ENCODE assay signal across 8 mouse cellular contexts in genomic region chr13:97099187-97099852, GRCm38 (mm10). TPM values are rescaled to one million over a fixed set of nuclear protein-coding genes. Genes with fewer than 3 reads are reported as not detected.
DNase-seq lines count a peak whose midpoint lies in the region; ATAC-seq lines count a peak whose summit lies in the region.

Gm6169 (minus strand) TSS chr13:97099237.

- H3K36me3 ChIP-seq in splenic B cell, adult 2 months (ENCODE audit: control insufficient read depth, insufficient read depth, low read length, poor library complexity, severe bottlenecking) = no peaks in the 10 kb centered on the region

- H3K27me3 ChIP-seq in splenic B cell, adult 2 months (ENCODE audit: control insufficient read depth, insufficient read depth, low read length, poor library complexity, severe bottlenecking) = no peaks in the 10 kb centered on the region

- ATAC-seq in megakaryocyte, adult 5-6 weeks (ENCODE audit: poor library complexity, severe bottlenecking) = peak; percentile 68

- intact Hi-C loops in gastrocnemius, postnatal 14 days (cut with DNase I; ENCODE audit: low total_unique reads) = no loop called here
- intact Hi-C loops in gastrocnemius, postnatal 36 days (cut with DNase I) = no loop called here

- DNase-seq in gastrocnemius, postnatal 14 days = peak; percentile 19
- no peak for DNase-seq in gastrocnemius, postnatal 36 days
- peak; percentile 81 for DNase-seq in NIH3T3 (ENCODE audit: low read depth)
- DNase-seq in cerebellum, adult 9-10 months = peak; percentile 52
- DNase-seq in frontal cortex, postnatal 10 days (ENCODE audit: low spot score in 2 of 2) = peak; percentile 38 to 51
- DNase-seq in layer of hippocampus, adult 8-10 months (ENCODE audit: low spot score in 2 of 2) = peak; percentile 38 to 66
- peak; percentile 29 for DNase-seq in splenic B cell, adult 2 months (ENCODE audit: low read depth, low spot score)

RNA-seq across cellular contexts. Expression of gene Gm6169, which starts in this region (rescaled TPM):
- 1 to 10 TPM in 1 of 2 experiments, not detected in 1; 8.9 TPM for total RNA-seq in gastrocnemius, postnatal 14 days (2021)
- total RNA-seq in gastrocnemius, postnatal 36 days (2021) = 1 to 10 TPM in 1 of 2 experiments, not detected in 1; 1.1 TPM
- total RNA-seq in layer of hippocampus, adult 8-10 months (2022) = under 1 TPM in 2 of 4 experiments, not detected in 2; 0.43 to 0.87 TPM
- total RNA-seq in megakaryocyte, adult 5-6 weeks (2015) = 37.0 and 37.2 TPM in 2 replicates
- 7.2 and 8.5 TPM in 2 replicates for total RNA-seq in megakaryocyte, adult 5-6 weeks (2017)

Comparison
In these comparisons a context has a peak if more than half of its experiments do, and no peak if none do; other contexts are left out.
1. DNase-seq: peak in gastrocnemius, postnatal 14 days (single experiment), NIH3T3 (single experiment), cerebellum, adult 9-10 months (single experiment), frontal cortex, postnatal 10 days (2 of 2) and splenic B cell, adult 2 months (single experiment); none in gastrocnemius, postnatal 36 days (0 of 2).
2. Peak in DNase-seq in layer of hippocampus, adult 8-10 months; RNA of the gene not detected or under 1 TPM.